Mouse (Mus musculus) cerebellum, adult 11 months (tissue): ENCODE results near the gene Focad.
"Not testable (repeated sequence)": the region's sequence is repeated elsewhere in the genome, so short reads cannot be mapped to it uniquely, and the experiment has no call there.

Experiments used
- DNase-seq: peaks from one replicate; pipeline ENCODE4 v3.0.0; 2022

The Focad gene

GRCm38 (mm10) chr4:88308342-88309116 is 214.1 kb downstream of the Focad start:
- DNase-seq: no peak

GRCm38 (mm10) chr4:88309676-88310075 is 215.2 kb downstream of the Focad start:
- no peak for DNase-seq

GRCm38 (mm10) chr4:88314898-88315297 is 220.5 kb downstream of the Focad start:
- DNase-seq: no peak

GRCm38 (mm10) chr4:88320067-88320466 is 225.6 kb downstream of the Focad start:
- no peak for DNase-seq

- no peak for DNase-seq
These were observed 231.0 kb downstream of the Focad start for GRCm38 (mm10) chr4:88325392-88325791.

GRCm38 (mm10) chr4:88334533-88334932 is 240.1 kb downstream of the Focad start:
- no peak for DNase-seq

GRCm38 (mm10) chr4:88336753-88337152 is 242.3 kb downstream of the Focad start:
- no peak for DNase-seq

- DNase-seq: no peak
These were observed 242.9 kb downstream of the Focad start for GRCm38 (mm10) chr4:88337365-88337764.

GRCm38 (mm10) chr4:88338130-88338529 is 243.7 kb downstream of the Focad start:
- DNase-seq: no peak

GRCm38 (mm10) chr4:88344468-88344867 is 250.0 kb downstream of the Focad start:
- DNase-seq: no peak

- no peak for DNase-seq
These were observed 250.6 kb downstream of the Focad start for GRCm38 (mm10) chr4:88345065-88345464.

GRCm38 (mm10) chr4:88345938-88346337 is 251.5 kb downstream of the Focad start:
- DNase-seq: no peak

GRCm38 (mm10) chr4:88350910-88351309 is 256.5 kb downstream of the Focad start:
- peak; percentile 53 for DNase-seq

GRCm38 (mm10) chr4:88356652-88357051 is 262.2 kb downstream of the Focad start:
- DNase-seq: no peak

GRCm38 (mm10) chr4:88357431-88357830 is 263.0 kb downstream of the Focad start:
- DNase-seq: no peak

GRCm38 (mm10) chr4:88369951-88370350 is 275.5 kb downstream of the Focad start:
- no peak for DNase-seq

- no peak for DNase-seq
These were observed 276.4 kb downstream of the Focad start for GRCm38 (mm10) chr4:88370819-88371218.

GRCm38 (mm10) chr4:88372293-88373224 is 278.1 kb downstream of the Focad start:
- DNase-seq: no peak

GRCm38 (mm10) chr4:88390036-88390435 is 295.6 kb downstream of the Focad start:
- no peak for DNase-seq

GRCm38 (mm10) chr4:88390596-88390995 is 296.2 kb downstream of the Focad start:
- DNase-seq: not testable (repeated sequence)

- no peak for DNase-seq
These were observed 301.3 kb downstream of the Focad start for GRCm38 (mm10) chr4:88395717-88396116.

- DNase-seq: no peak
These were observed 302.6 kb downstream of the Focad start for GRCm38 (mm10) chr4:88396995-88397521.

- DNase-seq: no peak
These were observed 306.0 kb downstream of the Focad start for GRCm38 (mm10) chr4:88400302-88400991.
